Mouse (Mus musculus): ENCODE data around the gene Aldh3a2.
"Not testable (repeated sequence)": the region's sequence is repeated elsewhere in the genome, so short reads cannot be mapped to it uniquely, and the experiment has no call there.

Gene Aldh3a2

GRCm38 (mm10) chr11:61174291-61174820, 92.9 kb downstream of the Aldh3a2 start:
- peak; percentile 50 to 77 for DNase-seq (ENCODE audit: low spot score in 2 of 2)

DNA sequence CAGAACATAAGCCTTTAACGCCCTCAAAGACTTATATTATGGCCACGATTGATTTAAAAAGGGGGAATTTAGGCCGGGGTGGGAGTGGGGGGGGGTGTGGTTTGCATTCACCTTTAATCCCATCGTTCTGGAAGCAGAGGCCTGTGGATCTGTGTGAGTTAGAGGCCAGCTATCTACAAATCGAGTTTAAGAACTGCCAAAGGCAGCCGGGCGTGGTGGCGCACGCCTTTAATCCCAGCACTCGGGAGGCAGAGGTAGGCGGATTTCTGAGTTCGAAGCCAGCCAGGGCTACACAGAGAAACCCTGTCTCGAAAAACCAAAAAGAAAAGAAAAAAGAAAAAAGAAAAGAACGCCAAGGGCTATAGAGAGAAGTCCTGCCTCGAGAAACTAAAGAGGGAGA, 93.8 kb downstream of the Aldh3a2 start:
- not testable (repeated sequence) for DNase-seq (ENCODE audit: low spot score in 2 of 2)

Measured in cerebellum, postnatal 4 days (tissue).